Mouse (Mus musculus): Measurements from ENCODE around the gene Unc13b. TPM values are rescaled to one million over a fixed set of nuclear protein-coding genes. Genes with fewer than 3 reads are reported as not detected.
"Not testable (repeated sequence)": the region's sequence is repeated elsewhere in the genome, so short reads cannot be mapped to it uniquely, and the experiment has no call there.

The Unc13b gene
- polyA plus RNA-seq, 1 experiment from 2014 or later, result 7.8 TPM

GRCm38 (mm10) chr4:43116249-43116648 is 57.5 kb downstream of the Unc13b start:
- Histone ChIP-seq H3K9ac (no peak overlapping the region), H3K4me3 (no peak overlapping the region), H3K4me1 (no peaks in the 10 kb centered on the region), H3K9me3 (no peaks in the 10 kb centered on the region), H3K27ac (no peak overlapping the region), H3K27me3 (no peaks in the 10 kb centered on the region), H3K36me3 (no peaks in the 10 kb centered on the region), H3K4me2 (replicated peaks) (no peak overlapping the region)
- ATAC-seq (ENCODE audit: insufficient number of reproducible peaks, insufficient read depth, low FRiP score, low TSS enrichment), result no peak
- WGBS, result 78% methylated on average over 2 of the region's 2 CpGs

- Histone ChIP-seq H3K27ac (no peak overlapping the region), H3K9me3 (no peaks in the 10 kb centered on the region), H3K27me3 (no peaks in the 10 kb centered on the region), H3K9ac (no peak overlapping the region), H3K4me1 (no peaks in the 10 kb centered on the region), H3K4me3 (no peak overlapping the region), H3K4me2 (replicated peaks) (no peak overlapping the region), H3K36me3 (no peaks in the 10 kb centered on the region)
- ATAC-seq (ENCODE audit: insufficient number of reproducible peaks, insufficient read depth, low FRiP score, low TSS enrichment), result no peak
- WGBS, result 86% methylated on average over 3 of the region's 3 CpGs
Measured at GRCm38 (mm10) chr4:43129750-43130149, 71.0 kb downstream of the Unc13b start.

GRCm38 (mm10) chr4:43142610-43143009 is 83.9 kb downstream of the Unc13b start:
- Histone ChIP-seq H3K4me3 (no peak overlapping the region), H3K4me2 (replicated peaks) (no peak overlapping the region), H3K27ac (no peak overlapping the region), H3K27me3 (no peaks in the 10 kb centered on the region), H3K4me1 (no peaks in the 10 kb centered on the region), H3K9ac (no peak overlapping the region), H3K36me3 (no peaks in the 10 kb centered on the region), H3K9me3 (no peaks in the 10 kb centered on the region)
- WGBS, result 87% methylated on average over 1 of the region's 1 CpGs
- no peak for ATAC-seq (ENCODE audit: insufficient number of reproducible peaks, insufficient read depth, low FRiP score, low TSS enrichment)

- not testable (repeated sequence) for H3K9ac ChIP-seq; H3K4me1 ChIP-seq; H3K36me3 ChIP-seq; H3K4me3 ChIP-seq; H3K27ac ChIP-seq; H3K4me2 ChIP-seq (replicated peaks); H3K27me3 ChIP-seq; H3K9me3 ChIP-seq; ATAC-seq (ENCODE audit: insufficient number of reproducible peaks, insufficient read depth, low FRiP score, low TSS enrichment)
- WGBS, result 95% methylated on average over 4 of the region's 4 CpGs
Measured at GRCm38 (mm10) chr4:43152413-43152812, 93.7 kb downstream of the Unc13b start.

- Histone ChIP-seq H3K9me3 (no peaks in the 10 kb centered on the region), H3K9ac (no peak overlapping the region), H3K27me3 (no peaks in the 10 kb centered on the region), H3K27ac (no peak overlapping the region), H3K4me3 (no peak overlapping the region), H3K4me2 (replicated peaks) (no peak overlapping the region), H3K36me3 (no peaks in the 10 kb centered on the region), H3K4me1 (peaks cover 3% of the 10 kb centered on the region; the same call in 1 of the 2 replicates)
- WGBS, result 36% methylated on average over 3 of the region's 3 CpGs
- ATAC-seq (ENCODE audit: insufficient number of reproducible peaks, insufficient read depth, low FRiP score, low TSS enrichment), result no peak
Measured at GRCm38 (mm10) chr4:43160045-43160444, 101.3 kb downstream of the Unc13b start.

- H3K4me3 ChIP-seq, result no peak overlapping the region
- H3K9me3 ChIP-seq, result no peaks in the 10 kb centered on the region
- no peak overlapping the region for H3K27ac ChIP-seq
- H3K27me3 ChIP-seq, result no peaks in the 10 kb centered on the region
- 90% methylated on average over 3 of the region's 3 CpGs for WGBS
- H3K4me2 ChIP-seq (replicated peaks), result no peak overlapping the region
- ATAC-seq (ENCODE audit: insufficient number of reproducible peaks, insufficient read depth, low FRiP score, low TSS enrichment), result no peak
- H3K36me3 ChIP-seq, result no peaks in the 10 kb centered on the region
- peaks cover 3% of the 10 kb centered on the region; the same call in 1 of the 2 replicates for H3K4me1 ChIP-seq
- no peak overlapping the region for H3K9ac ChIP-seq
Measured at GRCm38 (mm10) chr4:43161124-43161657, 102.4 kb downstream of the Unc13b start.

GRCm38 (mm10) chr4:43163205-43163604 is 104.5 kb downstream of the Unc13b start:
- ATAC-seq (ENCODE audit: insufficient number of reproducible peaks, insufficient read depth, low FRiP score, low TSS enrichment), result no peak
- Histone ChIP-seq H3K27ac (no peak overlapping the region), H3K9me3 (no peaks in the 10 kb centered on the region), H3K9ac (no peak overlapping the region), H3K4me1 (peaks cover 3% of the 10 kb centered on the region; the same call in 1 of the 2 replicates), H3K27me3 (no peaks in the 10 kb centered on the region), H3K4me2 (replicated peaks) (no peak overlapping the region), H3K36me3 (no peaks in the 10 kb centered on the region), H3K4me3 (no peak overlapping the region)
- 72% methylated on average over 3 of the region's 3 CpGs for whole genome bisulfite sequencing

- ATAC-seq (ENCODE audit: insufficient number of reproducible peaks, insufficient read depth, low FRiP score, low TSS enrichment), result no peak
- Histone ChIP-seq H3K27me3 (no peaks in the 10 kb centered on the region), H3K27ac (no peak overlapping the region), H3K9me3 (no peaks in the 10 kb centered on the region), H3K36me3 (no peaks in the 10 kb centered on the region), H3K4me1 (no peaks in the 10 kb centered on the region), H3K9ac (no peak overlapping the region), H3K4me3 (no peak overlapping the region), H3K4me2 (replicated peaks) (no peak overlapping the region)
- WGBS, result 90% methylated on average over 12 of the region's 12 CpGs
Measured at GRCm38 (mm10) chr4:43165403-43166005, 106.8 kb downstream of the Unc13b start.

GRCm38 (mm10) chr4:43170028-43170427 is 111.3 kb downstream of the Unc13b start:
- no peaks in the 10 kb centered on the region for H3K9me3 ChIP-seq
- no peak overlapping the region for H3K4me3 ChIP-seq
- ATAC-seq (ENCODE audit: insufficient number of reproducible peaks, insufficient read depth, low FRiP score, low TSS enrichment), result no peak
- no peak overlapping the region for H3K27ac ChIP-seq
- H3K4me1 ChIP-seq, result no peaks in the 10 kb centered on the region
- no peak overlapping the region for H3K4me2 ChIP-seq (replicated peaks)
- no peaks in the 10 kb centered on the region for H3K27me3 ChIP-seq
- H3K36me3 ChIP-seq, result no peaks in the 10 kb centered on the region
- no peak overlapping the region for H3K9ac ChIP-seq
- WGBS, result 85% methylated on average over 3 of the region's 3 CpGs

- Histone ChIP-seq H3K9ac (no peak overlapping the region), H3K4me3 (no peak overlapping the region), H3K27ac (no peak overlapping the region), H3K4me1 (no peaks in the 10 kb centered on the region), H3K4me2 (replicated peaks) (no peak overlapping the region), H3K9me3 (no peaks in the 10 kb centered on the region), H3K36me3 (no peaks in the 10 kb centered on the region), H3K27me3 (no peaks in the 10 kb centered on the region)
- no peak for ATAC-seq (ENCODE audit: insufficient number of reproducible peaks, insufficient read depth, low FRiP score, low TSS enrichment)
- 80% methylated on average over 2 of the region's 2 CpGs for WGBS
Measured at GRCm38 (mm10) chr4:43177126-43177525, 118.4 kb downstream of the Unc13b start.

- Histone ChIP-seq H3K9me3 (no peaks in the 10 kb centered on the region), H3K4me1 (no peaks in the 10 kb centered on the region), H3K27ac (no peak overlapping the region), H3K4me3 (no peak overlapping the region), H3K36me3 (no peaks in the 10 kb centered on the region), H3K27me3 (no peaks in the 10 kb centered on the region), H3K9ac (no peak overlapping the region), H3K4me2 (replicated peaks) (no peak overlapping the region)
- WGBS, result 85% methylated on average over 8 of the region's 8 CpGs
- no peak for ATAC-seq (ENCODE audit: insufficient number of reproducible peaks, insufficient read depth, low FRiP score, low TSS enrichment)
Measured at GRCm38 (mm10) chr4:43182474-43183168, 123.9 kb downstream of the Unc13b start.

GRCm38 (mm10) chr4:43187439-43187838 is 128.7 kb downstream of the Unc13b start:
- Histone ChIP-seq H3K27ac (no peak overlapping the region), H3K36me3 (no peaks in the 10 kb centered on the region), H3K4me3 (no peak overlapping the region), H3K27me3 (no peaks in the 10 kb centered on the region), H3K4me1 (no peaks in the 10 kb centered on the region), H3K9ac (no peak overlapping the region), H3K4me2 (replicated peaks) (no peak overlapping the region), H3K9me3 (no peaks in the 10 kb centered on the region)
- ATAC-seq (ENCODE audit: insufficient number of reproducible peaks, insufficient read depth, low FRiP score, low TSS enrichment), result no peak
- 84% methylated on average over 2 of the region's 2 CpGs for WGBS

Data from embryonic facial prominence, embryonic 12.5 days (tissue).